Mouse (Mus musculus): ENCODE data around the gene Bmi1. TPM values are rescaled to one million over a fixed set of nuclear protein-coding genes. Genes with fewer than 3 reads are reported as not detected.

Gene Bmi1
- polyA plus RNA-seq, 2 experiments = 28.5 to 39.6 TPM

DNA sequence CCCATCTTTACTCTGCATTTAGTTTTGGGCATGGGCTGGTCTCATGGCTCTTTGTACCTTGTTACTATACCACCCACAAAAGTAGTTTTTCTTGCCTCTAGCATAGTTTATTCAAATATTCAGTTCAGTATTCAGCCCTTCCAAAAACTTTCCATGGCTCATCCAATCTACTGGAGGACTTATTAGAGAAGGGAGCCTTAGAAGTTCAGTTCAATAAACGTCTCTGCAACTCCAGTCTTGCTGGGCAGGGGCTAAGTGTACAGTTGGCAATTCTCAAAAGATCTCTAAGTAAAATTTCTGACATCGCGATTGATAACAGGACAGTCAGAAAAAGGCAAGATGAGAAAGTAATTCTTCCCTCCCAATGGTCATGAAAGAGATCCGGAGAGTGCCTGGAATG lies 3.7 kb downstream of the Bmi1 start:
- H3K4me2 ChIP-seq (replicated peaks; ENCODE audit: low read depth, low read length, severe bottlenecking) = peak overlapping the region; percentile 70
- H3K36me3 ChIP-seq (ENCODE audit: control insufficient read depth, insufficient read depth, low read length) = peaks cover 15% of the 10 kb centered on the region
- no peak for TF ChIP-seq POLR2A (IDR thresholded peaks at IDR 0.05; ENCODE audit: borderline replicate concordance, extremely low read depth, insufficient read depth, insufficient read length)
- H3K9ac ChIP-seq (ENCODE audit: low read depth, low read length, severe bottlenecking) = no peak overlapping the region
- H3K9me3 ChIP-seq (ENCODE audit: control insufficient read depth, low read length) = no peaks in the 10 kb centered on the region
- DNase-seq (ENCODE audit: low spot score) = no peak
- 2% methylated on average over 4 of the region's 4 CpGs for WGBS
- peaks cover 18% of the 10 kb centered on the region for H3K4me1 ChIP-seq (ENCODE audit: control insufficient read depth, insufficient read depth, low read length)
- peaks cover 20% of the 10 kb centered on the region for H3K27me3 ChIP-seq (ENCODE audit: control insufficient read depth, insufficient read depth, low read length)
- peak overlapping the region; percentile 35 for H3K4me3 ChIP-seq (replicated peaks; ENCODE audit: low read length)
- no peak overlapping the region for H3K27ac ChIP-seq (replicated peaks; ENCODE audit: low read depth, low read length)
- no peak for ATAC-seq (ENCODE audit: low FRiP score, low read depth)

DNA sequence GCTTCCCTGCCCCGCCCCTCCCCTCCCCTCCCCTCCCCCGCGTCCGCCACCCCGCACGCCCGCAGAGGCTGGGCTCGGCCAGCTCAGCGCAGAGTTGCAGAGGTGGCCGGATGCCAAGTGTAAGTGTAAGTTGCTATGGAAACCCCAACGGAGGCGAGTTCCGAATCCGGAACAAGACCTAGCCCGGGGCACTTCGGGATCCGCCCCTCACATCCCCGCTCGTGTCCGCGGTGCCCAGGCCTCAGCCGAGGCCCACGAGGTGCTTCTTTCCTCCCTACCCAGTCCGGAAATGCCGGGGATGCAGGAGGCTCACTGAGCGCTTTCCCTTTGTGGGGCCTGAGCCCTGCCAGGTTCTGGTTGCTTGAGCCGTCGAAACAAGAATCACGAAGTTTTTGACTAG lies 4.1 kb downstream of the Bmi1 start:
- Histone ChIP-seq H3K36me3 (ENCODE audit: control insufficient read depth, insufficient read depth, low read length) (peaks cover 15% of the 10 kb centered on the region), H3K9me3 (ENCODE audit: control insufficient read depth, low read length) (no peaks in the 10 kb centered on the region), H3K4me1 (ENCODE audit: control insufficient read depth, insufficient read depth, low read length) (peaks cover 14% of the 10 kb centered on the region), H3K4me2 (replicated peaks; ENCODE audit: low read depth, low read length, severe bottlenecking) (peak overlapping the region; percentile 70), H3K27ac (replicated peaks; ENCODE audit: low read depth, low read length) (no peak overlapping the region), H3K27me3 (ENCODE audit: control insufficient read depth, insufficient read depth, low read length) (peaks cover 22% of the 10 kb centered on the region), H3K4me3 (replicated peaks; ENCODE audit: low read length) (peak overlapping the region; percentile 35), H3K9ac (ENCODE audit: low read depth, low read length, severe bottlenecking) (no peak overlapping the region)
- WGBS = 2% methylated on average over 29 of the region's 29 CpGs
- no peak for ATAC-seq (ENCODE audit: low FRiP score, low read depth)
- no peak for DNase-seq (ENCODE audit: low spot score)
- TF ChIP-seq POLR2A (IDR thresholded peaks at IDR 0.05; ENCODE audit: borderline replicate concordance, extremely low read depth, insufficient read depth, insufficient read length) = no peak

DNA sequence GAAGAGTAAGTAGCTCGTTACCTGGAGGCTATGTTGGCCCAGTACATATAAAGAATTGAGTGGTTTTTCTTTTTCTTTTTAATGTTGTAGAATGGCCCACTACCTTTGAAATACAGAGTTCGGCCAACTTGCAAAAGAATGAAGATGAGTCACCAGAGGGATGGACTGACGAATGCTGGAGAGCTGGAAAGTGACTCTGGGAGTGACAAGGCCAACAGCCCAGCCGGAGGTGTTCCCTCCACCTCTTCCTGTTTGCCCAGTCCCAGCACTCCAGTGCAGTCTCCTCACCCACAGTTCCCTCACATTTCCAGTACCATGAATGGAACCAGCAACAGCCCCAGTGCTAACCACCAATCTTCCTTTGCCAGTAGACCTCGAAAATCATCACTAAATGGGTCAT lies 7.2 kb downstream of the Bmi1 start:
- H3K27ac ChIP-seq (replicated peaks; ENCODE audit: low read depth, low read length) = no peak overlapping the region
- H3K4me1 ChIP-seq (ENCODE audit: control insufficient read depth, insufficient read depth, low read length) = peaks cover 8% of the 10 kb centered on the region
- H3K36me3 ChIP-seq (ENCODE audit: control insufficient read depth, insufficient read depth, low read length) = peaks cover 15% of the 10 kb centered on the region
- ATAC-seq (ENCODE audit: low FRiP score, low read depth) = no peak
- H3K4me2 ChIP-seq (replicated peaks; ENCODE audit: low read depth, low read length, severe bottlenecking) = no peak overlapping the region
- H3K9ac ChIP-seq (ENCODE audit: low read depth, low read length, severe bottlenecking) = no peak overlapping the region
- H3K27me3 ChIP-seq (ENCODE audit: control insufficient read depth, insufficient read depth, low read length) = peaks cover 48% of the 10 kb centered on the region
- no peaks in the 10 kb centered on the region for H3K9me3 ChIP-seq (ENCODE audit: control insufficient read depth, low read length)
- 58% methylated on average over 5 of the region's 5 CpGs for WGBS
- TF ChIP-seq POLR2A (IDR thresholded peaks at IDR 0.05; ENCODE audit: borderline replicate concordance, extremely low read depth, insufficient read depth, insufficient read length) = no peak
- no peak for DNase-seq (ENCODE audit: low spot score)
- no peak overlapping the region for H3K4me3 ChIP-seq (replicated peaks; ENCODE audit: low read length)

DNA sequence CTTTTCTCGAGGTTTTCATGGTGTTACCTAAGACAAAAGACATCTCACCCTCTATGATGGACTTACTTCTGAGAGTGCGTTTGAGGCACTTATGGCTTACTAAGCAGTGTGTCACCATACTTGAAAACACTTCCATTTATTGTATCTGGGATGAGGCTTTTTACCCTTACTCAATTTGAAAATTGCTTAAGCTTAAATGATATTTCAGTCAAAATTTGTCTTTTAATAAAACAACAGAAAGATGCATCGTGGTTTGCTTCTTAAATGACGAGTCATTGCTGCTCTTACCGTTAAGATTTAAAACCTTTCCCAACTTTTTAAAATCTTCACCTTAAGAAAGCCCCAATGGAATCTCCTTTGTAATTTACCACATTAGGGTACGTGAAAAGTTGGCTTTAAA lies 9.6 kb downstream of the Bmi1 start:
- no peaks in the 10 kb centered on the region for H3K9me3 ChIP-seq (ENCODE audit: control insufficient read depth, low read length)
- no peak overlapping the region for H3K27ac ChIP-seq (replicated peaks; ENCODE audit: low read depth, low read length)
- DNase-seq (ENCODE audit: low spot score) (no peak), ATAC-seq (ENCODE audit: low FRiP score, low read depth) (no peak)
- H3K36me3 ChIP-seq (ENCODE audit: control insufficient read depth, insufficient read depth, low read length) = peaks cover 15% of the 10 kb centered on the region
- TF ChIP-seq POLR2A (IDR thresholded peaks at IDR 0.05; ENCODE audit: borderline replicate concordance, extremely low read depth, insufficient read depth, insufficient read length) = no peak
- no peak overlapping the region for H3K9ac ChIP-seq (ENCODE audit: low read depth, low read length, severe bottlenecking)
- peaks cover 12% of the 10 kb centered on the region; the same call in 1 of the 2 replicates for H3K4me1 ChIP-seq (ENCODE audit: control insufficient read depth, insufficient read depth, low read length)
- no peak overlapping the region for H3K4me3 ChIP-seq (replicated peaks; ENCODE audit: low read length)
- no peak overlapping the region for H3K4me2 ChIP-seq (replicated peaks; ENCODE audit: low read depth, low read length, severe bottlenecking)
- 46% methylated on average over 6 of the region's 6 CpGs for WGBS
- H3K27me3 ChIP-seq (ENCODE audit: control insufficient read depth, insufficient read depth, low read length) = peaks cover 56% of the 10 kb centered on the region

DNA sequence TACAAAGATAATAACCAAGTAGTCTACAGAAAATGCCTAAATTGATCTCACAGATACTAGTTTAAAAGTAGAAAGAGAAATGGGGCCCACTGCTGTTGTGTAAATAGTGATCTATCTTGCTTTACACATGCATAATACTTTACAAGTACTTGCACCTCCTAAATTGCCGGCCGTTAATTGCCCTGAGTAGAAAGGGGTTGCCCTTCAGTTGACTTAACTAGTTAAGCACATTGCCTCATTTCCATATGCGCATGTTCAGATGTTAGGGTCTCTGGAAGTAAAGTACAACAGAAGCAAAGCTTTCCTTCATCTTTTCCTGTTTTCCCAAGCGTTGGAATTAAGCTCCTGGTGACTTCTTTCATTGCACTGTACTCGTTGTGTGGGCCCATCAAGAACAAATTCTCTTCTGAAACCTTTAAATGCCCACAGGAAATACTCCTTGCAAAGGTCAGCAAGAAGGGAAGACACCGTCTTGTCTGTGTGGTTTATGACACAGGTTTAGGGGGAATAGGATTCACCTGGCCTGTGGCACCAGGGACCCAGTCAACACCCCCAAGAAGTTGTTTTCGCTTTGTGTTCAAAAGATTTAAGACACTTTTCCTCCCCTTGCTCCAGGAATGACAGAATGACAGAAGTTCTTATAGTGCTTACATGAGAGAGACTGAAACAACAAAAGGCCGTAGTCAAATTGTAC lies 10.2 kb downstream of the Bmi1 start:
- Histone ChIP-seq H3K4me3 (replicated peaks; ENCODE audit: low read length) (no peak overlapping the region), H3K27me3 (ENCODE audit: control insufficient read depth, insufficient read depth, low read length) (peaks cover 61% of the 10 kb centered on the region), H3K4me2 (replicated peaks; ENCODE audit: low read depth, low read length, severe bottlenecking) (no peak overlapping the region), H3K9ac (ENCODE audit: low read depth, low read length, severe bottlenecking) (no peak overlapping the region), H3K9me3 (ENCODE audit: control insufficient read depth, low read length) (no peaks in the 10 kb centered on the region), H3K36me3 (ENCODE audit: control insufficient read depth, insufficient read depth, low read length) (peaks cover 15% of the 10 kb centered on the region), H3K4me1 (ENCODE audit: control insufficient read depth, insufficient read depth, low read length) (peaks cover 12% of the 10 kb centered on the region; the same call in 1 of the 2 replicates), H3K27ac (replicated peaks; ENCODE audit: low read depth, low read length) (no peak overlapping the region)
- DNase-seq (ENCODE audit: low spot score) = no peak
- no peak for ATAC-seq (ENCODE audit: low FRiP score, low read depth)
- TF ChIP-seq POLR2A (IDR thresholded peaks at IDR 0.05; ENCODE audit: borderline replicate concordance, extremely low read depth, insufficient read depth, insufficient read length) = no peak
- WGBS = 29% methylated on average over 8 of the region's 8 CpGs
